Mouse (Mus musculus): ENCODE measurements around the gene Dpysl5. TPM values are rescaled to one million over a fixed set of nuclear protein-coding genes. Genes with fewer than 3 reads are reported as not detected.

The Dpysl5 gene
- total RNA-seq, 2 experiments from 2014 or later: 0.98 to 2.9 TPM

DNA sequence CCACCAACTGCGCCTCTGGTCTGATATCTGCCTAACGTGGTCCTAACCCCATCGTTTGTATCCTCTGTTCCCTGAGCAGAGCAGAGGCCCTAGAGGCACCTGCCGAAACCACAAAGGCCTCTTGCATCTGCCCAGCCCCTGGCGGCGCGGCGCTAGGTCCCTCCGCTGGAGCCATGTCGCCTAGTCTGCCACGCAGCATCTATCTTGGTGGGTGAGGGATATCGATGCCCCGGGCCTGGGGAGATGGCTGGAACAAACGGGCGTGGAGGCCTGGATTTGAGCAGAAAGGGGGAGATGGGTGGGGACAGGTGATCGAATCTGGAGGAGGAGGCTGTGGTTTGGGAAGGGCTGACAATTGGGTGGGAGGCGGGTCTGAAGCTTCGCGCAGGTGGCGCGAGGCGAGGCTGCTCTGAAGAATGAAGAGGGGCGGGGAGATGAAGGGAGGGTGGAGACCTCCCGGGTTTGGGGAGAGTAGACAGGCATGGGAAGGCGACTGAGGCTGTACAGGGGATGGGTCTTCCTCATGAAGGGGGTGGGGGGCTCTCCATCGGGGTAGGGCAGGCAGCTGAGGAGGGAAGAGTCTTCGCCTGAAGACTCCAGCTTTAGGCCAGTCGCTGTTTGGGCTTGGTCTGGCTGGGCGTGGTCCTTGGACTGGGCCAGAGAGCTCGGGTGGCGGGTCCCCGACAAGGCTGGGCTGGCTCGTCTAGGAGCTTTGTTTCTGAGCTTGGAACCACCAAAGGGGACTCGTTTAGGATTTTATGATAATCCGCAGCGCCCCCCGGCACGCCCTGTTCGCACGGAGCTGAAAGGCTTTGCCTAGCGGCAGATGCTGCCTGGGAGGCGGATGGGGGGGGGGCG is 1.3 kb downstream of the Dpysl5 start:
- peak; percentile 28 for DNase-seq
- no peak overlapping the region for H3K27ac ChIP-seq
- intact Hi-C loops (cut with DNase I): no loop called here
- TF ChIP-seq CTCF (IDR thresholded peaks at IDR 0.05): no peak
- H3K4me3 ChIP-seq: peak overlapping the region; percentile 82

DNA sequence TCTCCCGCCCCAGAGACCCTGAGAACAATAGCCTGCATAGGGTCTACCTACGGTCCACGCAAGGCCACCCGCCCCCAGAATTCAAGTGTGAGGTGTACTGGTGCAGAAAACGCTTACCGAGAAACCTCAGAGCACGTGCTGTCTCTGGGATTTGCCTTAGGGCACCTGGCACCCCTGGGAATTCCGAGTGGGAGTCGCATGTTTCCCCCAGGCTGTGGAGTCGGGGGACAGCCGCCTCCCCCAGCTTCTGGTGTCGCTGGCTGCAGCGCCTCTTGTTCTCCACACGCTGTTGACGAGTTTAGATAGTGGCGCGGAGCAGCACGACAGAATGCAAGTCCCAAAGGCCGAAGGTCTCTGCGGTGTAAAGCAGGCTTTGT is 1.9 kb downstream of the Dpysl5 start:
- TF ChIP-seq CTCF (IDR thresholded peaks at IDR 0.05): no peak
- H3K4me3 ChIP-seq: peak overlapping the region; percentile 82
- intact Hi-C loops (cut with DNase I): no loop called here
- no peak overlapping the region for H3K27ac ChIP-seq
- DNase-seq: no peak

DNA sequence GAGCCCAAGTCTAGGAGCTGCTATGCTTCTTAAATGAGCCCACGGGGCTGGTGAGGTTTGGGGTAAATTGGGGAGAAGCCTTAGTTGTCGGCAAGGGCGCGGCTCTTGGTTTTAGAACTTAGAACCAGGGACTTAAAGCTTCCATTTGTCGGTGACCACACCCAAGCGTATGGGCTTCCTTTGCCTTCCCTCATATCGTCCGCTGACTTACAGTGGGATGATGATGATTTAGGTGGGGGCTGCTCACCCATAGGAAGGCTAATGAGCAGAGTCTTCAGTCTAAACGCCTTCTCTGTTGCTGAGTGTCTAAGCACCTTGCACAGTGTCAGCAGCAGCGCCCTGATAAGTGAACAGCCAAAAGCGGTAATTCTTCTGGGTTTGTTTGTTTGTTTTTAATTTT is 2.3 kb downstream of the Dpysl5 start:
- H3K27ac ChIP-seq: no peak overlapping the region
- peak overlapping the region; percentile 82 for H3K4me3 ChIP-seq
- DNase-seq: no peak
- no peak for TF ChIP-seq CTCF (IDR thresholded peaks at IDR 0.05)
- intact Hi-C loops (cut with DNase I): no loop called here

DNA sequence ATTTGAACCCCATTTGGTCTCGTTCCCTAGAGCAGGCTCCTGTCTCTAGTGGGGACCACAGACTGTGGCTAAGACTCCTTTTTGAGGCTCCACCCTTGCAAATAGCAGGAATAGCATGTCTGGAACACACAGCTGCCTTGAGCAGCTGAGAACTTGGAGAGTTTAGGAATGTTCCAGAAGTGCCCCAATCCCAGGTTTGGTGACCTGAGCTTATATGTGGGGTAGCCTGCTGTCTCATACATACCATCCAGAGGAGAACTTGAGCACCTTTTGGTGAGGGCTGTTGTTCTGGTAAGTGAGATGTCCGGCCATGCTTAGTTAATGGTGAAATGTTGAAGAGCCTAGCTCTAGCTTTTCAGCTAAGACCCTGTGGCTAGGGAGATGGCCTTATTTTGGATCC is 4.9 kb downstream of the Dpysl5 start:
- intact Hi-C loops (cut with DNase I): no loop called here
- no peak for TF ChIP-seq CTCF (IDR thresholded peaks at IDR 0.05)
- no peak for DNase-seq
- Histone ChIP-seq H3K27ac (no peak overlapping the region), H3K4me3 (no peak overlapping the region)

DNA sequence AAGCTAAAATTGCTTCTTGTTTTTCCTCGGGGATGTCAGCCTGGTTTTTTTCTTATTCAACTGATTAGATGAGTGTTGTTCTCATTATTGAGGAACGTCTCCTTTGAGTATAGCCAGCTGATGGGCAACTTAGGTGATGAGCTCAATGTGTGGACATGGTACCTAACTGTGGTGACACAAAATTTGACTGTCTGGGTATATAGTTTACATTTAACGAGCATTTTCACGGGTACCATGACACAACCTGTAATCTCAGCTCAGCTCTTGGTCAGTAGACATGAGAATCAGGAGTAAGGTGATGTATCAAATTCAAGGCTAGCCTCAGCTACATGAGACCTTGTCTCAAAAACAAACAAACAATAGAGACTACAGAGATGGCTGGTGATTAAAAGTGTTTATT is 6.1 kb downstream of the Dpysl5 start:
- H3K27ac ChIP-seq: no peak overlapping the region
- intact Hi-C loops (cut with DNase I): no loop called here
- DNase-seq: no peak
- H3K4me3 ChIP-seq: no peak overlapping the region
- TF ChIP-seq CTCF (IDR thresholded peaks at IDR 0.05): no peak

DNA sequence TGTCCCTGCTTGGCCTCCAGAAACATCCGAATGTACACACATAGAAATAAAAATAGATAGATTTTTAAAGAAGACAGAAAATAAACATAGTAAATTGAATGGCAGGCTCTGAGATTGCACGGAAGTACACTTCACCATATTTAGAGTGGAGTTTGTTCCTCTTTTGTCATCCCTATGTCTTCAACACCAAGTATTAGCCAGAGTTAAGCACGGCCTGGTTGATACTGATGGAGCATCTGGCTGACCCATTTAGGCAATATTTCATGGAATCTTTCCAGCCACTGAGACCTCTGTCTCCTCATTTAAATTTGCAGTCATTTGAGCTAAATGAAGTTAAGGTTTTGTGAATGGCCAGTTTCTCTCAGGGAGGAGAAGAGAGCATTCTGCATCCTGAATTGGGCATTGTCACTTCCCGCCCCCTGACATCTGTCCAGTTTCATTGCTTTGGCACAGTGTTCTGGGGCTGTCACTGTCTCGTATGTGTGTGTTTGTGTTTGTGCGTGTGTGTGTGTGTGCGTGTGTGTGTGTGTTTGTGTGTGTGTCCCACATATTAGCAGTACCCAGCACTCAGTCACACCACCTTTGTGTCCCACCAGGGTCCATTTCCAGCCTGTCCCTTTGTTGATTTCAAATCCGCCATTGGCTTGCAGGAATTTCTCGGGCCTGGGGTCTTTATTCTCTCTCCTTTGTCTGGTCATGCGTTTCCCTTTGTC is 6.8 kb downstream of the Dpysl5 start:
- TF ChIP-seq CTCF (IDR thresholded peaks at IDR 0.05): no peak
- DNase-seq: no peak
- intact Hi-C loops (cut with DNase I): no loop called here
- Histone ChIP-seq H3K4me3 (no peak overlapping the region), H3K27ac (no peak overlapping the region)

DNA sequence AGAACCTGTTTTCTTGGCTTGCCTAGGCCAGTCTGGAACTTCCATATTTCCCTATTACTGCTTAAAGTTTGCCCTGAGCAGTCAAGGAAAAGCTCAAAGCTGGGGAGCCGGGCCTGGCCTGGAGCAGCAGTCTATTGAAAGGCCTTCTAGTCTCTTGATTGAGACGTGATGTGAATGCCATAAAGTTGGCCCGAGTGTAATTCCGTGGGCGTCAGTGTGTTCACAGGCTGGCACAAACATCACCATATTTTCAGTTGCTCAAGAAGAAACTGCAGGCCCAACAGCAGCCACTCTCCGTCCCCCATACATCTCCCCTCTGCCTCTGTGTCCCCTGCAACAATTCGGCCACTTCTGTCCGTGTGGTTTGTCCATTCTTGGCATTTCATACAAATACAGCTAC is 10.6 kb downstream of the Dpysl5 start:
- H3K27ac ChIP-seq: no peak overlapping the region
- DNase-seq: no peak
- H3K4me3 ChIP-seq: no peak overlapping the region
- intact Hi-C loops (cut with DNase I): no loop called here
- no peak for TF ChIP-seq CTCF (IDR thresholded peaks at IDR 0.05)

DNA sequence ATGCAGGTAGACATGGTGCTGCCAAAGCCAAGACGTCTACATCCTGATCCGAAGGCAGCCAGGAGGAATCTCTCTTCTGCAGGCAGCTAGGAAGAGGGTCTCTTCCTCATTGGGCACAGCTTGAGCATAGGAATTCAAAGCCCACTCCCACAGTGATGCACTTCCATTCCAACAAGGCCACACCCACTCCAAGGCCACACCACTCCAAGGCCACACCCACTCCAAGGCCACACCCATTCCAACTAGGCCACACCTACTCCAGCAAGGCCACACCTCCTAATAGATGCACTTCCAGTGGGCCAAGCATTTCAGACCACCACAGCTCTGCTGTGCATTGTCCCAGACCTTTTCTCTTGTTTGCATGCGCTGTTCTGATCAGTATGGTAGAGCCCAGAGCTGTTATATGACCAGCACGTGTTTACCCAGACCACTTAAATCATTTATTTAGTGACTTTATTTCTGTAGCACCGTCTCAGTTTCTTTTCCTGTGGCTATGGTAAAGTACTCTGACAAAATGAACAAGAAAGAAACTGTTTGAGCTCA is 14.9 kb downstream of the Dpysl5 start:
- intact Hi-C loops (cut with DNase I): no loop called here

DNA sequence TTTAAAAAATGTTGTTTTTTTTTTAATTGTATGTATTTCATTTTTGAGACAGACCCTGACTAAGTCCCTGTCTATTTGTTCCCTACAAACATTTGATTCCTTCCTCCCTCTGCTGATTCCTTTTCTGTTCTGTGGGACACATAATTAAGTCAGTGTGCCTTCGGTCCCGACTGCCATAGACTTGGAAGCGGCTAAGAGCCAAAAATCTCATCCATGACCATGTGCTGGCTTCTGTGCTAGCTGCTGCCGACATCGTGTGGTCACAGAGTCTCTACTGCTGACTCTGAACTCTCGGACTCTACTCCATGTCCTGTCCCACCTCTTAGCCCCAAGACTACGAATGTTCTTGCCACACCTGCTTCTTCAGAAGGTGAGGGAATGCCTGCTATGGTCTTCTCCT is 21.1 kb downstream of the Dpysl5 start:
- intact Hi-C loops (cut with DNase I): no loop called here
- no peak for TF ChIP-seq CTCF (IDR thresholded peaks at IDR 0.05)
- Histone ChIP-seq H3K27ac (no peak overlapping the region), H3K4me3 (no peak overlapping the region)
- no peak for DNase-seq

More for the DNA sequence above, 14.9 kb downstream of the Dpysl5 start:
- TF ChIP-seq CTCF (IDR thresholded peaks at IDR 0.05): no peak
- H3K27ac ChIP-seq: no peak overlapping the region
- no peak overlapping the region for H3K4me3 ChIP-seq
- no peak for DNase-seq

DNA sequence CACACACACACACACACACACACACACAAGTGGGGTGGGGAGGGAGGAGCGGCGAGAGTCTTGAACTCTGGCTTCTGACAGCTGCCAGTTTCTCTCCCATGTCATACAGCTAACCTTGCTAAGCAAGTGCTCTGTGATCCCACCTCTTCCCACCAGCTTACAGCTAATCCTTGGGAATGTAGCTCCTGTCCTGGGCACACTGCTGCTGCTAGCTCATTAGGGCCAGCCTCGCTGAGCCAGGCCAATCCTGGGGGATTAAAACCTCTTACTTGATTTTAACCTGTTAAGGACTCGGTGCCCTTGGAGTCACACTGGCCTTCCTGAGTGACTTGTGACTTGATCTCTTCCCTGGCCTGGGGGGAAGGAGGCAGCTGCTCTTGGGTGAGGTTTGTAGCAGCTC is 23.3 kb downstream of the Dpysl5 start:
- Histone ChIP-seq H3K27ac (no peak overlapping the region), H3K4me3 (no peak overlapping the region)
- DNase-seq: no peak
- intact Hi-C loops (cut with DNase I): no loop called here
- no peak for TF ChIP-seq CTCF (IDR thresholded peaks at IDR 0.05)

DNA sequence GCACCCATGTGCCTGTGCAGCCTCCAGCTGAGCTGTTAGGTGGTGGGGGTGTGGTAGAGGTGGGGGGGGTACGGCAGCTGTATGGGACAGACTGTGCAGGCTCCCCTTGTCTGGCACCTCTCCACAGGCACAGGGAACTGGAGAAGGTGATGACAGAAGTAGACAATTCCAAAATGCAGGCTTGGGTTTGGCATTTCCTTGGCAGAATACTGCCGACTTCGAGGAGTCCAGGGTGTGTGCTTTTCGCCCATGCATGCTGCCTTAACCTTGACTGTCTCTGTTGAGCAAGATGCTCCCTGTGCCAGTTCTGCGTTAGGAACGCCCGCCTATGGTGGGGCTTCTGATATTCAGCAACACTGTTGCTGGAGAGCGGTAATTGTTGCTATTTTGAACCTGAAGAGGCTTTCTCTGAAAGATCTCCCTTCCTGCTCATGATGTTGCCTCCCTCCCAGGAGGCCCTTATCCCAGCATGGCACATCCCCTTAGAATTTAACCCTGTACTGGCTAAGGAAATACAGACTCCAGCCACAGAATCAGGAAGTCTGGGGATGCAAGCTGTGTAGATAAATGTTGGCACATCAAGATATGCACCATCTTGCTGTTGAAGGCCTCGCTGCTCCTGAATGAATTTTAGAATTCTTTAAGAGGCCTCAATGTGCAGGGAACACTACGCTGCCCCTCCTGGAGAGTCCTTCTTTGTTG is 26.9 kb downstream of the Dpysl5 start:
- no peak overlapping the region for H3K27ac ChIP-seq
- no peak overlapping the region for H3K4me3 ChIP-seq
- intact Hi-C loops (cut with DNase I): no loop called here

DNA sequence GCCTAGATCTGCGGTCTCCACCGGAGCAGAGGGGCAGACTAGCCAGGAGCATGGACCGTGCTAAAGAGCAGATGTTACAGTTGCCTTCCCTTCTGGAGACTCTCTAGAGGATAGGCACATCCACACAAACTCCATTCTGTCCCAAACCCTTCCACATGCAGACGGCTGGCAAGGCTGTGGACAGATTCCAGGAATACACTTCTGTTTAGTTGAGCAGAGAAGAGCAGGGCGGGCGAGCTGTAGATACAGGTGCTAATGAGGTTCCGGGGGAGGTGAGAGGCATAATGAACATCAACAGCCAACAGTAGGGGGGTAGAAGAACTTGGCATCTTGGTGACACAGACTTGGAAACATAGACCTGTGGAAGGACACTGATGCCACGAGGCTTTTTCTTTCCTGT is 28.2 kb downstream of the Dpysl5 start:
- no peak for DNase-seq
- H3K27ac ChIP-seq: no peak overlapping the region
- TF ChIP-seq CTCF (IDR thresholded peaks at IDR 0.05): no peak
- H3K4me3 ChIP-seq: no peak overlapping the region
- intact Hi-C loops (cut with DNase I): no loop called here

More for the DNA sequence above, 26.9 kb downstream of the Dpysl5 start:
- no peak for TF ChIP-seq CTCF (IDR thresholded peaks at IDR 0.05)
- peak; percentile 43 for DNase-seq
